Mouse (Mus musculus): ENCODE measurements around the gene Serpine3. TPM values are rescaled to one million over a fixed set of nuclear protein-coding genes. Genes with fewer than 3 reads are reported as not detected.

Gene Serpine3
- polyA plus RNA-seq, 1 experiment from 2014 or later: not detected

Other genes with a start within 250 kb of the Serpine3 start
- 0.08 and 0.20 TPM in 2 replicates for gene Gucy1b2, start 207.4 kb upstream of the Serpine3 start, polyA plus RNA-seq (2014; fragmentation: Nextera tagmentation; extraction: Ambion mirVana)
- gene Fam124a, start 107.9 kb upstream of the Serpine3 start, polyA plus RNA-seq (2014; fragmentation: Nextera tagmentation; extraction: Ambion mirVana): 2.3 and 3.2 TPM in 2 replicates
- not detected in 2 replicates for gene Gm4131, start 96.7 kb upstream of the Serpine3 start, polyA plus RNA-seq (2014; fragmentation: Nextera tagmentation; extraction: Ambion mirVana)
- 21.3 and 23.7 TPM in 2 replicates for gene Ints6, start 97.5 kb downstream of the Serpine3 start, polyA plus RNA-seq (2014; fragmentation: Nextera tagmentation; extraction: Ambion mirVana)
- 6.2 TPM in 2 replicates for gene Wdfy2, start 174.0 kb downstream of the Serpine3 start, polyA plus RNA-seq (2014; fragmentation: Nextera tagmentation; extraction: Ambion mirVana)

Data from heart, embryonic 14.5 days (tissue).